Mouse (Mus musculus): Measurements from ENCODE around the gene Lhfp. TPM values are rescaled to one million over a fixed set of nuclear protein-coding genes. Genes with fewer than 3 reads are reported as not detected.
"Not testable (repeated sequence)": the region's sequence is repeated elsewhere in the genome, so short reads cannot be mapped to it uniquely, and the experiment has no call there.

The Lhfp gene
- polyA plus RNA-seq, 1 experiment from 2014 or later: 77.0 TPM

DNA sequence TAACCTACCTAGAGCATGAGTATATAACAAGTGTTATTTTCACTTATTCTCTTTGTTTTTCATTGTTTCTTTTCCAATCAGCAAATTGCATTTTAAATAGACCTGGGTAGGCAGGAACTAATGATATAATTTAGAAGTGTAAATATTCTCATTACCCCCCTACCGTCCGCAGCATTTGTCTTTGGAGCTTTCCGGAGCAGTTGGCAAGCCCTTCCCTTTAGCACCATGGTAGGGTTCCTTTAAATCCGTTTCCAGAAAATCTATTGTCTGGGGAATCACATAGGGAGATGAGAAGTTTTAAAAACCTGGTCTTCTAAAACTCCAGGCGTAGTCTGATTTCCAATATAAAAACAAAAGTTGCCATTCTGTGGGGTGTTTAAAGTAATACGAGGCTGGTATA, 59.5 kb downstream of the Lhfp start:
- Histone ChIP-seq H3K4me3 (ENCODE audit: low read length) (no peak overlapping the region), H3K9ac (ENCODE audit: low read length) (no peak overlapping the region), H3K9me3 (ENCODE audit: control insufficient read depth, low read length) (no peaks in the 10 kb centered on the region), H3K4me2 (ENCODE audit: low read depth, low read length) (no peak overlapping the region), H3K27me3 (ENCODE audit: control insufficient read depth, insufficient read depth, low read depth, low read length) (no peaks in the 10 kb centered on the region), H3K36me3 (ENCODE audit: control insufficient read depth, insufficient read depth, low read length) (no peaks in the 10 kb centered on the region), H3K4me1 (replicated peaks; ENCODE audit: control insufficient read depth, insufficient read depth, low read length) (peaks cover 11% of the 10 kb centered on the region), H3K27ac (ENCODE audit: low read length) (no peak overlapping the region)
- 63% methylated on average over 6 of the region's 6 CpGs for WGBS
- no peak for ATAC-seq (ENCODE audit: low read depth)

DNA sequence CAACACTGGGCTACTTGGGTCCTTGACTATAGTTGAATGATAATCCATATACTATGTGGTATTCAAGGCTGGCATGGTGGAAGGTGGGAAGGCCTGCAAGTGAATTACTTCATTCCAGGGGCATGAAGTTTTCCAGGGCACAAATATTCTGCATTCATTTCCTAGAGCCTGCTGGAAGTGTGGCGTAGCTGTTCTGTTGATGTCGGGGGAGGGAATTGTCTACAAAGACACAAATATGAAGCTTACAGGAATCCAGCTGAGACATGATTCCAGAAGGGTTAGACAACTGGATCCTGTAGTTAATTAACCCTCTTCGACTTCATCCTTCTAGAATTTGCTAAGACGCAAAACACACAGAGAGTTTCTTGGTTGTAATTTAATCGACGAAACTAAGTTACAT, 60.4 kb downstream of the Lhfp start:
- Histone ChIP-seq H3K9me3 (ENCODE audit: control insufficient read depth, low read length) (no peaks in the 10 kb centered on the region), H3K4me3 (ENCODE audit: low read length) (no peak overlapping the region), H3K4me2 (ENCODE audit: low read depth, low read length) (no peak overlapping the region), H3K27ac (ENCODE audit: low read length) (no peak overlapping the region), H3K27me3 (ENCODE audit: control insufficient read depth, insufficient read depth, low read depth, low read length) (no peaks in the 10 kb centered on the region), H3K9ac (ENCODE audit: low read length) (no peak overlapping the region), H3K36me3 (ENCODE audit: control insufficient read depth, insufficient read depth, low read length) (no peaks in the 10 kb centered on the region), H3K4me1 (replicated peaks; ENCODE audit: control insufficient read depth, insufficient read depth, low read length) (peaks cover 11% of the 10 kb centered on the region)
- 69% methylated on average over 6 of the region's 6 CpGs for WGBS
- no peak for ATAC-seq (ENCODE audit: low read depth)

DNA sequence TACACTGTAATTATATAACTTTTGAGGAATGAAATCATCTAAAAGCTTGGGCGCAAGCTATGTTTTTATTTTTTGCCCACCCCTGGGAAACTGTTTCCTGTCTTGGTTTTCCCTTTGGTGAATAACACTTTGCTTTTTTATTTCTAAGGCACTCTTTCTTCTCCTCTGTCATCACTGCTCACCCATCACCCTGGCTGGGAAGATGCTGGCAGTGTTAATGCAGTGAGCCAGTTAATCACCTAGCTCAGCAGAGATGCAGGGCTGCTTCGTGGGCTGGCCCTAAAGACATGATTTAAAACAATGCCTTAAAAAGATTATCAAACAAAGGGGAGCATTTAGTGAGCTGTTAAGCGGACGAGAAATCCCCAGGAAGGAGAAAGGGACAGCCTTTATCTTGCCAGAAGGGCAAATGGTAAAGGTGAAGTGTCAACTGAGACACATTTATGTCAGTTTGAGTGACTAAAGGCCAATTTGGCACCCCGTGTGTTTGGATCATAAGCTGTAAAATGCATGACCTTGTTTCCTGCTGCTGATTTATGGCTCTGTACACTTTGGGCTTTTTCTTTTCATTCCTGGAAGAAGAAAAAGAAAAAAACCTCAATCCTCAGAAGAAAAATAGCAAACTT, 60.9 kb downstream of the Lhfp start:
- H3K27ac ChIP-seq (ENCODE audit: low read length): no peak overlapping the region
- no peaks in the 10 kb centered on the region for H3K36me3 ChIP-seq (ENCODE audit: control insufficient read depth, insufficient read depth, low read length)
- 33% methylated on average over 5 of the region's 5 CpGs for WGBS

DNA sequence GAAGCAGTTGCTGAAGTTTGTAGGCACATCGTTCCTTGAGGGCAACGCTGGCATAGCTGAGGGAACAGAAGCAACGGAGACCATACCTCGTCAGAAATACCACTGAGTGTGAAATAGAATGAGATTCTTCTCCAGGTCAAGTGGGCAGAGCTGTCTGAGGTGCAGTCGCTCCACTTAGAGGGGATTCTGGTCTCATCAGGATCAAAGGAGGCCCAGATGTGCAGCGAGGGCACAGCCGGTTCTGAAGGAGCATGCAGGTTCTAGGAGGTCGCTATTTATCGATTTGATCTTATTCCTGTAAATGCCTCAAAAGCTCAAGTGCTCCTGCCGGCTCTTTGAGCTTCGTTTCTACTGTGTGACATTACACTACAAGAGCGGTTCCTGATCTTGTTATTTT, 61.4 kb downstream of the Lhfp start:
- ATAC-seq (ENCODE audit: low read depth): no peak
- Histone ChIP-seq H3K36me3 (ENCODE audit: control insufficient read depth, insufficient read depth, low read length) (no peaks in the 10 kb centered on the region), H3K27me3 (ENCODE audit: control insufficient read depth, insufficient read depth, low read depth, low read length) (no peaks in the 10 kb centered on the region), H3K9me3 (ENCODE audit: control insufficient read depth, low read length) (no peaks in the 10 kb centered on the region), H3K9ac (ENCODE audit: low read length) (no peak overlapping the region), H3K4me1 (replicated peaks; ENCODE audit: control insufficient read depth, insufficient read depth, low read length) (peaks cover 11% of the 10 kb centered on the region), H3K4me3 (ENCODE audit: low read length) (no peak overlapping the region), H3K27ac (ENCODE audit: low read length) (no peak overlapping the region), H3K4me2 (ENCODE audit: low read depth, low read length) (no peak overlapping the region)
- 37% methylated on average over 12 of the region's 12 CpGs for WGBS

More for the DNA sequence above, 60.9 kb downstream of the Lhfp start:
- H3K9me3 ChIP-seq (ENCODE audit: control insufficient read depth, low read length): no peaks in the 10 kb centered on the region
- H3K4me2 ChIP-seq (ENCODE audit: low read depth, low read length): no peak overlapping the region
- ATAC-seq (ENCODE audit: low read depth): no peak
- H3K4me1 ChIP-seq (replicated peaks; ENCODE audit: control insufficient read depth, insufficient read depth, low read length): peaks cover 11% of the 10 kb centered on the region
- no peak overlapping the region for H3K4me3 ChIP-seq (ENCODE audit: low read length)
- H3K9ac ChIP-seq (ENCODE audit: low read length): no peak overlapping the region
- no peaks in the 10 kb centered on the region for H3K27me3 ChIP-seq (ENCODE audit: control insufficient read depth, insufficient read depth, low read depth, low read length)

DNA sequence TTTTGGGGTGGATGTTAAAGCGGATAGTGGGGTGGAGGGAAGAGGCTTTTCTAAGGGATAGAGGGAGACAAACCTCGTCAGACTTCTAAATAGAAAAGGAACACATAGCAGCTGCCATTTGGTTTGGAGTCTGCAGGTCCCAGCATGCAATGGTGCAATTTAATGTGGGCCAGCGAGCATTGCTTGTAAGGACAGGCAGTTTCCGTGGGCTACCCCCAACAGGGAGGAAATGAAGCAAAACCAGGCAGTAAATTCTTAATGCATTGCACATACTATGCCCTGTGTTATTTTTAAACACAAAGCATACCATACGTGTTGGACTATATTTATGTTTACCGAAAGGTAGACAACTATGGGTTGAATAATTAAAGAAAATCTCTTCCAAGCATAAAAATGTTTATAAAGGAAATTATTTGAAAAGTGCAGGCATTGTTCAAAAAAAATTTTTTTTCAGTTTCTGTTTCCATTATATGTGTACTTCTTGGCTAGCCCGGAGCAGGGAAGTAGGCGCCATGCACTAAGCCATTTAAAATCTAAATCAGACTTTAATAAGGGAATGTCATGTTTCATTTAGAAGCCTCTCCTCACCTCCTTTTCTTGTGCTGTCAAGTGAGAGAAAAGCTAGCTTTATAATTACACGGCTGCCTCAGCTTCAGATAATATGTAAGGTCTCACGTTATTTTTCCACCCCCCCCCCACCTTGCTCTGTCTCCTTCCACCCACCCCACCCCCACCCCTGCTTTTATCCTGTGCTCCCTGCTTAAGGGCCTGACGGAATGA, 67.5 kb downstream of the Lhfp start:
- no peak overlapping the region for H3K4me3 ChIP-seq (ENCODE audit: low read length)
- no peaks in the 10 kb centered on the region for H3K27me3 ChIP-seq (ENCODE audit: control insufficient read depth, insufficient read depth, low read depth, low read length)
- no peak for ATAC-seq (ENCODE audit: low read depth)
- no peak overlapping the region for H3K4me2 ChIP-seq (ENCODE audit: low read depth, low read length)
- peaks cover 4% of the 10 kb centered on the region; the same call in 1 of the 2 replicates for H3K9me3 ChIP-seq (ENCODE audit: control insufficient read depth, low read length)
- H3K27ac ChIP-seq (ENCODE audit: low read length): no peak overlapping the region
- whole genome bisulfite sequencing: 64% methylated on average over 11 of the region's 11 CpGs
- no peaks in the 10 kb centered on the region for H3K36me3 ChIP-seq (ENCODE audit: control insufficient read depth, insufficient read depth, low read length)
- peaks cover 6% of the 10 kb centered on the region for H3K4me1 ChIP-seq (replicated peaks; ENCODE audit: control insufficient read depth, insufficient read depth, low read length)
- no peak overlapping the region for H3K9ac ChIP-seq (ENCODE audit: low read length)

DNA sequence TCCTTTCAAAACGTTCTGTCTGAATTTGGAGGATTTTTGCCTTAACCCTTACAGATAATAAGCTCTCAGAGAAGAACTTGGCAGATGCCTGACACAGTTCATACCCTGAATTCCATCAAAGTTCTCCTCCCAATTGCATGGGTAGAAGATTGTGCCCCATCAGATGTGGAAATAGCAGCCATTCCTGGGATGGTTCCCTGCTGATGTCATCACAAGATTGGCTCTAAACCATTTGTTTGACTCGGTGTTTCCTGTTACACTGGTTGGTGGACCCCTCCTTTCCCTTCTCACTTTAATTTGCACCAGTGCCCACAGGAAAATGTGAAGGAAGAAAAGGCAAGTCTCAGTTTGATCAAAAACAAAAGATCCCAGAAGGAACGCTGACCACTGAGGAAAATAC, 68.6 kb downstream of the Lhfp start:
- WGBS: 20% methylated on average over 3 of the region's 3 CpGs
- Histone ChIP-seq H3K27ac (ENCODE audit: low read length) (no peak overlapping the region), H3K4me3 (ENCODE audit: low read length) (no peak overlapping the region), H3K9ac (ENCODE audit: low read length) (no peak overlapping the region), H3K9me3 (ENCODE audit: control insufficient read depth, low read length) (peaks cover 4% of the 10 kb centered on the region; the same call in 1 of the 2 replicates), H3K4me2 (ENCODE audit: low read depth, low read length) (no peak overlapping the region), H3K4me1 (replicated peaks; ENCODE audit: control insufficient read depth, insufficient read depth, low read length) (peaks cover 6% of the 10 kb centered on the region), H3K27me3 (ENCODE audit: control insufficient read depth, insufficient read depth, low read depth, low read length) (no peaks in the 10 kb centered on the region), H3K36me3 (ENCODE audit: control insufficient read depth, insufficient read depth, low read length) (no peaks in the 10 kb centered on the region)
- ATAC-seq (ENCODE audit: low read depth): no peak

DNA sequence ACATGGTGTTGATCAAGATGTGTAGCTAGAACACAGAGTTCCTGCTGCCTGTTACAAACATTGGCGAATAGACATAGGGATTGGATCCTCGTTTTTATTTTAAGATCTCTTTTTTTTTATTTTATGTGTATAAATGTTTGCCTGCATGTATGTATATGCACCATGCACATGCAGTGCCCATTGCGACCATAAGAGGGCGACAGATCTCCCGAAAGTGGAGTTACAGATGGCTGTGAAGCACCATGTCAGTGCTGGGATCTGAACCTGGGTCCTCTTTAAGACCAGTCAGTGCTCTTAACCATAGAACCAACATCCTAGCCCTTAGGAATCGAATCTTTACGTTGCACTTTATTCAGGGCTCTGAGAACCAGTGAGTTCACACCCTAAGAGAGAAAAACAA, 70.7 kb downstream of the Lhfp start:
- H3K27me3 ChIP-seq (ENCODE audit: control insufficient read depth, insufficient read depth, low read depth, low read length): no peaks in the 10 kb centered on the region
- WGBS: 89% methylated on average over 7 of the region's 7 CpGs
- H3K4me3 ChIP-seq (ENCODE audit: low read length): no peak overlapping the region
- H3K36me3 ChIP-seq (ENCODE audit: control insufficient read depth, insufficient read depth, low read length): no peaks in the 10 kb centered on the region
- peaks cover 4% of the 10 kb centered on the region; the same call in 1 of the 2 replicates for H3K9me3 ChIP-seq (ENCODE audit: control insufficient read depth, low read length)
- 0 out of 2 replicates have a peak, but pooled peaks cover 3% of the 10 kb centered on the region for H3K4me1 ChIP-seq (replicated peaks; ENCODE audit: control insufficient read depth, insufficient read depth, low read length)
- no peak overlapping the region for H3K9ac ChIP-seq (ENCODE audit: low read length)
- H3K27ac ChIP-seq (ENCODE audit: low read length): no peak overlapping the region
- no peak overlapping the region for H3K4me2 ChIP-seq (ENCODE audit: low read depth, low read length)
- ATAC-seq (ENCODE audit: low read depth): no peak

DNA sequence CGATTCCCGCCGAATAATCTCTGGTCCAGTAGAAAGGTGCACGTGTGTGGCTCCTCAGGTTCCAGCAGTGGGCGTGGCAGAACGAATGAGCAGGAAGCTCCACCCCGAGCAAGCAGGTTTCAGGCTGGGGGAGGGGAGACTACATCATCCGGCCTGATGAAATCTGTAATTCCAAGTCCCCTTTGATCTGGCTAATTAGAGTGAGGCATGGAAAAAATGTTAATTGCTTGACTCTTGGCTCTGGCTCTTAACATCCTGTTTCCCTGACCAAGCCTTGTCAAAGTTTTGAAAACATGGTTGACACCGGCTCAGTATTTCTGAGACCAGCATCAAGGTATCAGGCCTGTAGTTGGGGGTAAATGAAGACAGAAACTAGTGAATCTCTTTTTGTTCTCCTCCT, 77.4 kb downstream of the Lhfp start:
- WGBS: 66% methylated on average over 3 of the region's 9 CpGs
- H3K9me3 ChIP-seq (ENCODE audit: control insufficient read depth, low read length); H3K4me1 ChIP-seq (replicated peaks; ENCODE audit: control insufficient read depth, insufficient read depth, low read length); H3K27ac ChIP-seq (ENCODE audit: low read length); H3K9ac ChIP-seq (ENCODE audit: low read length); ATAC-seq (ENCODE audit: low read depth); H3K4me2 ChIP-seq (ENCODE audit: low read depth, low read length); H3K36me3 ChIP-seq (ENCODE audit: control insufficient read depth, insufficient read depth, low read length); H3K4me3 ChIP-seq (ENCODE audit: low read length); H3K27me3 ChIP-seq (ENCODE audit: control insufficient read depth, insufficient read depth, low read depth, low read length): not testable (repeated sequence)

DNA sequence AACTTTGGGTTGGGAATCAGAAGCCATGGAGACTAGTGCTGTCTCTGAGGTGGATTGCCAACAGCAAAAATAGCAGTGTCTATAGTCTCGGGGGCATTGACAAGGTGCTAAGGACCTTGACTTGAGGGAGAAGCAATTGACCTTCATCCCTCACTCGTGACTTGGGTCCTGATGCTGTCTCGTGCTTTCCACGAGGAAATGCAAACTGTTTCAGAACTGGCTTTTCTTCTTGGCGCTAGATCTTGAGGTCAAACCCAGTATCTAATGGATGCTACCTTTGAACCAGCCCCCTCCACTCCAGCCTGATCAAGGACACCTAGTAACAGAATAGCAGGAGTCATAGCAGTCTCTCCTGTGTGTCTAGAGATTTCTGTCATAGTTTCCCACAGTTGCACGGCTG, 78.7 kb downstream of the Lhfp start:
- Histone ChIP-seq H3K4me2 (ENCODE audit: low read depth, low read length) (no peak overlapping the region), H3K4me1 (replicated peaks; ENCODE audit: control insufficient read depth, insufficient read depth, low read length) (no peaks in the 10 kb centered on the region), H3K36me3 (ENCODE audit: control insufficient read depth, insufficient read depth, low read length) (no peaks in the 10 kb centered on the region), H3K9me3 (ENCODE audit: control insufficient read depth, low read length) (no peaks in the 10 kb centered on the region), H3K27me3 (ENCODE audit: control insufficient read depth, insufficient read depth, low read depth, low read length) (no peaks in the 10 kb centered on the region), H3K27ac (ENCODE audit: low read length) (no peak overlapping the region), H3K9ac (ENCODE audit: low read length) (no peak overlapping the region), H3K4me3 (ENCODE audit: low read length) (no peak overlapping the region)
- 78% methylated on average over 6 of the region's 6 CpGs for WGBS
- no peak for ATAC-seq (ENCODE audit: low read depth)
